Mouse (Mus musculus): ENCODE measurements around the gene Lsm14b. TPM values are rescaled to one million over a fixed set of nuclear protein-coding genes. Genes with fewer than 3 reads are reported as not detected.

The Lsm14b gene
- polyA plus RNA-seq, 1 experiment from 2014 or later = 7.5 TPM

DNA sequence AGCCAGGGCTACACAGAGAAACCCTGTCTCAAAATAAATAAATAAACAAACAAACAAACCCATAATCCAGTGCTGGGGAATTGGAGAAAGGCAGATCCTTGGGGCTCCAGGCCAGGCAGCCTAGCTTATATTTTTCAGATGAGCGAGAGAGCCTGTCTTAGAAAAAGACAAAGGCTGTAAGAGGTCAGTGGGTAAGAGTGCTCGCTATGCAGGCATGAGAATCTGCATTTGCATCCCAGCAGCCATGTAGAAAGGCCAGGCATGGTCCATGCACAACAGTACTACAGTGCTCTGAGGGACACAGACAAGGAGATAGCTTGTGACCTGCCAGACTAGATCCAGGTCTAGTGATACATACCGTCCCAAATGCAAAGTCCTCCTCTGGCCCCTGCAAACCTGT is 42.1 kb upstream of the Lsm14b start:
- Histone ChIP-seq H3K9me3 (ENCODE audit: control insufficient read depth, low read length) (no peaks in the 10 kb centered on the region), H3K9ac (ENCODE audit: low read length) (no peak overlapping the region), H3K36me3 (ENCODE audit: control insufficient read depth, insufficient read depth, low read length) (no peaks in the 10 kb centered on the region), H3K4me2 (ENCODE audit: low read depth, low read length, severe bottlenecking) (no peak overlapping the region), H3K27me3 (ENCODE audit: control insufficient read depth, insufficient read depth, low read length) (no peaks in the 10 kb centered on the region), H3K4me3 (ENCODE audit: low read depth, low read length) (no peak overlapping the region), H3K27ac (ENCODE audit: low read depth, low read length) (no peak overlapping the region), H3K4me1 (replicated peaks; ENCODE audit: control insufficient read depth, insufficient read depth, low read length) (no peaks in the 10 kb centered on the region)
- no peak for ATAC-seq (replicated peaks; ENCODE audit: low FRiP score)
- DNase-seq (ENCODE audit: low spot score) = no peak
- WGBS = 83% methylated on average over 3 of the region's 3 CpGs

DNA sequence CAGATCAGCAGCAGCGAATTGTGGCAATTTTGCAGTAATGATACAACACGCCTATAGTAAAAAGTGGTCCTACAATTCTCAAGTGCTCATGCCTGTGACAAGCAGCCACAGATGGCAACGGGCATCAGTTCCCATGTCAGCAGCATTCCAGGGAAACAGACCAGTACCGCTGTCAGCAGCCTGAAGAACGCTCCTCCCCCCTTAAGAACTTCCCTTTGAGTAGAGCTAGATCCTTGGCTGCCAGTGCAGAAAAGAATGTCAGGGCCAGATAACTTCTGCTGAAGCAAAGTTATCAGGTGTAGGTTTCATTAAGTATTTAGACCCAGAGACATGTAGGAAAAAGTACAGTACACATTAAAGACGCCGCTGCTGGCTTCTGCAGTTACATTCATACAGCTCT is 40.0 kb upstream of the Lsm14b start:
- Histone ChIP-seq H3K9ac (ENCODE audit: low read length) (no peak overlapping the region), H3K4me3 (ENCODE audit: low read depth, low read length) (no peak overlapping the region), H3K27me3 (ENCODE audit: control insufficient read depth, insufficient read depth, low read length) (no peaks in the 10 kb centered on the region), H3K9me3 (ENCODE audit: control insufficient read depth, low read length) (no peaks in the 10 kb centered on the region), H3K27ac (ENCODE audit: low read depth, low read length) (no peak overlapping the region), H3K4me1 (replicated peaks; ENCODE audit: control insufficient read depth, insufficient read depth, low read length) (no peaks in the 10 kb centered on the region), H3K4me2 (ENCODE audit: low read depth, low read length, severe bottlenecking) (no peak overlapping the region), H3K36me3 (ENCODE audit: control insufficient read depth, insufficient read depth, low read length) (no peaks in the 10 kb centered on the region)
- 45% methylated on average over 7 of the region's 7 CpGs for WGBS
- DNase-seq (ENCODE audit: low spot score) (no peak), ATAC-seq (replicated peaks; ENCODE audit: low FRiP score) (no peak)

DNA sequence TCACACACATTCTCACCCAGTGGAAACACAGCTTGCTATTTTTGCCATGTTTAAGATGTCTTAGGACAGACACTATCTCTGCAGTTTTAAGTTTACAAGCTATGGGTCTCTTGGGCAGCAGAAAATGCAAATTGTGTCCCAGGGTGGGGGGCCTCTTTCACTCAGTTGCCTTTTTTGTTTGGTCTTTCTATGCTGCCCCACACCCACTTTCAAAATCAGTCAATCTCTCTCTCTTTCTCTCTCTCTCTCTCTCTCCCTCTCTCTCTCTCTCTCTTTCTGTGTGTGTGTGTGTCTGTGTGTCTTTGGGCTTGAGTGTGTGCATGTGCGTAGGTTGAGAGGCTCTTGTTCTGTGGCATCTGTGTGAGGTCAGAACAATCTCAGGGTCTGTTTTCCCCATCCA is 39.1 kb upstream of the Lsm14b start:
- Histone ChIP-seq H3K9ac (ENCODE audit: low read length) (no peak overlapping the region), H3K27me3 (ENCODE audit: control insufficient read depth, insufficient read depth, low read length) (no peaks in the 10 kb centered on the region), H3K4me1 (replicated peaks; ENCODE audit: control insufficient read depth, insufficient read depth, low read length) (no peaks in the 10 kb centered on the region), H3K9me3 (ENCODE audit: control insufficient read depth, low read length) (no peaks in the 10 kb centered on the region), H3K4me2 (ENCODE audit: low read depth, low read length, severe bottlenecking) (no peak overlapping the region), H3K27ac (ENCODE audit: low read depth, low read length) (no peak overlapping the region), H3K36me3 (ENCODE audit: control insufficient read depth, insufficient read depth, low read length) (no peaks in the 10 kb centered on the region), H3K4me3 (ENCODE audit: low read depth, low read length) (no peak overlapping the region)
- ATAC-seq (replicated peaks; ENCODE audit: low FRiP score) (no peak), DNase-seq (ENCODE audit: low spot score) (no peak)
- 75% methylated on average over 1 of the region's 1 CpGs for WGBS

DNA sequence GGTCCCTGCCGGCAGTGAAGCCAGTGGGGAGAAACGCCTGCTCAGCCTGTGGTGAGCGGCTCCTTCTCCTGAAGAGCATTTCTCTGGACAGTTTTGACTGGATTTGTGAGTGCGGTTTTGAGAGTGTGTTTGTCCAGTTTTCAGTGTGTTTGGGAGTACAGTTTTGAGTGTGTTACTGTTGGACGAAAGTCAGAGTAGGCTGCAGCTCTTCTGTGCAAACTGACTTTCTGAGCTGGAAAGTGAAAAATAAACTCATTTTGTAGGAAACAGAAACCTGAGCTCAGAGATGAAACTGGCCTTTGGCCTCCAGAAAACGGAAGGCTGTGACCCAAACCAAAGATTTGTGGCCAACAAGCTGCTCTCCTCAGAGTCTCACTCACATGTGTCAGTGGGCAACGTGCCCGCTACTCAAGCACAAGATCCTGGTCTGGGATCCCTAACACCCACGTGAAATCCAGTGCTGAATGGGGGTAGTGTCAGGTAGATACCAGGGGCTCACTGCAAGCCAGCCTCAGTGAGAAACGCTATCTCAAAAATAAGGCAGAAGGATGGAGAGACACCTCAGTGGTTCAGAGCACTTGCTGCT is 38.3 kb upstream of the Lsm14b start:
- Histone ChIP-seq H3K4me1 (replicated peaks; ENCODE audit: control insufficient read depth, insufficient read depth, low read length) (no peaks in the 10 kb centered on the region), H3K27me3 (ENCODE audit: control insufficient read depth, insufficient read depth, low read length) (no peaks in the 10 kb centered on the region)
- 77% methylated on average over 10 of the region's 10 CpGs for WGBS

DNA sequence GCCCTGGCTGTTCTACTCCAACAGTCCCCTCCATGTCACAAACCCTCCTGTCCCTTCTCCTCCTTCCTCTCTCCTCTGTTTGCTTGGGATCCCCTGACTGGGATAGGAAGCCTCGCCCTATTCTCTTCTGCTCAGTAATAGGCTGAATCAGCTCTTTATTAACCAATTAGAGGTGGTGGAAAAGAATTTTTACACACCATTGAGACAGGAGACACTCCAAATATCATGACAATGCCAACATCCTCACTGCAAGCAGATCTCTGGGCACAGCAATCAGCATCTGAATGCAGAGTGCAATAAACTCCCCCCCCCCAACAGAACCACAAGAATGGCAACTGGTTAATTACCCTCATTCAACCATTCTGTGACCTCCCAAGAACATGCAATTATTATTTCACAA is 35.7 kb upstream of the Lsm14b start:
- Histone ChIP-seq H3K4me2 (ENCODE audit: low read depth, low read length, severe bottlenecking) (no peak overlapping the region), H3K27ac (ENCODE audit: low read depth, low read length) (no peak overlapping the region), H3K4me3 (ENCODE audit: low read depth, low read length) (no peak overlapping the region), H3K9me3 (ENCODE audit: control insufficient read depth, low read length) (no peaks in the 10 kb centered on the region), H3K4me1 (replicated peaks; ENCODE audit: control insufficient read depth, insufficient read depth, low read length) (no peaks in the 10 kb centered on the region), H3K27me3 (ENCODE audit: control insufficient read depth, insufficient read depth, low read length) (no peaks in the 10 kb centered on the region), H3K36me3 (ENCODE audit: control insufficient read depth, insufficient read depth, low read length) (no peaks in the 10 kb centered on the region), H3K9ac (ENCODE audit: low read length) (no peak overlapping the region)
- WGBS = 54% methylated on average over 1 of the region's 1 CpGs
- ATAC-seq (replicated peaks; ENCODE audit: low FRiP score) = no peak
- no peak for DNase-seq (ENCODE audit: low spot score)

More for the DNA sequence above, 38.3 kb upstream of the Lsm14b start:
- no peak overlapping the region for H3K27ac ChIP-seq (ENCODE audit: low read depth, low read length)
- H3K9me3 ChIP-seq (ENCODE audit: control insufficient read depth, low read length) = no peaks in the 10 kb centered on the region
- H3K36me3 ChIP-seq (ENCODE audit: control insufficient read depth, insufficient read depth, low read length) = no peaks in the 10 kb centered on the region
- no peak overlapping the region for H3K4me3 ChIP-seq (ENCODE audit: low read depth, low read length)
- no peak overlapping the region for H3K4me2 ChIP-seq (ENCODE audit: low read depth, low read length, severe bottlenecking)
- no peak overlapping the region for H3K9ac ChIP-seq (ENCODE audit: low read length)
- DNase-seq (ENCODE audit: low spot score) (peak; percentile 23), ATAC-seq (replicated peaks; ENCODE audit: low FRiP score) (no peak)

DNA sequence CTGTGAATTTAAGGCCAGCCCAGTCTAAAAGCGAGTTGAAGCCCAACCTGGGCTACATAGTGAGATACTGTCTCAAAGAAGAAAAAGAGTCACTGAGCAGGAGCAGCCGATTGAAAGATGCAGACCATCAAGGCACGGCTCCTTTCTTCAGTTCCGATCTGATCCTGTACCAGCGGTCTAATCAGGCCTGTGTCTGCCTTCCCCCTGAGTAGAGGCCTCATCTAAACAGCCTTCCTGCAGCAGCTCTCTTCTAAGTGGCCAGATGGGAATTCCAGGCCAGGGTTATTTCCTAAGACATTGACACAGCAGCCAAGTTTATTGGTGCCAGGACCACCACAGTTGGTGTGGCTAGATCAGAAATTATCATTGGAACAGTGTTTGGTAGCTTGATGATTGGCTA is 31.7 kb upstream of the Lsm14b start:
- Histone ChIP-seq H3K4me3 (ENCODE audit: low read depth, low read length) (no peak overlapping the region), H3K9ac (ENCODE audit: low read length) (no peak overlapping the region), H3K36me3 (ENCODE audit: control insufficient read depth, insufficient read depth, low read length) (no peaks in the 10 kb centered on the region), H3K4me1 (replicated peaks; ENCODE audit: control insufficient read depth, insufficient read depth, low read length) (no peaks in the 10 kb centered on the region), H3K27ac (ENCODE audit: low read depth, low read length) (no peak overlapping the region), H3K27me3 (ENCODE audit: control insufficient read depth, insufficient read depth, low read length) (no peaks in the 10 kb centered on the region), H3K4me2 (ENCODE audit: low read depth, low read length, severe bottlenecking) (no peak overlapping the region), H3K9me3 (ENCODE audit: control insufficient read depth, low read length) (no peaks in the 10 kb centered on the region)
- DNase-seq (ENCODE audit: low spot score) = peak; percentile 24
- no peak for ATAC-seq (replicated peaks; ENCODE audit: low FRiP score)
- 90% methylated on average over 5 of the region's 5 CpGs for WGBS

DNA sequence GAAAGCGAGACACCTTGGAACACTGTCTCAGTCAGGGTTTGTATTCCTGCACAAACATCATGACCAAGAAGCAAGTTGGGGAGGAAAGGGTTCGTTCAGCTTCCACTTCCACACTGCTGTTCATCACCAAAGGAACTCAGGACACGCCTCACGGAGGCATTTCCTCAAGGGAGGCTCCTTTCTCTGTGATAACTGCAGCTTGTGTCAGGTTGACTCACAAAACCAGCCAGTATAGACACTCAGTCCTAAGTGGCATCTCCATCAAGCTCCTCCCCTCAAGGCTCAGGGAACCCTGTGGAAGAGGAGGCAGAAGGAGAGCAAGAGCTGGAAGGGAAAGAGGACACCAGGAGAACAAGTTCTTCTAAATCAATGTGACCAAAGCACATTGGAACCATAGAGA is 26.4 kb upstream of the Lsm14b start:
- peak; percentile 25 for DNase-seq (ENCODE audit: low spot score)
- no peak for ATAC-seq (replicated peaks; ENCODE audit: low FRiP score)

DNA sequence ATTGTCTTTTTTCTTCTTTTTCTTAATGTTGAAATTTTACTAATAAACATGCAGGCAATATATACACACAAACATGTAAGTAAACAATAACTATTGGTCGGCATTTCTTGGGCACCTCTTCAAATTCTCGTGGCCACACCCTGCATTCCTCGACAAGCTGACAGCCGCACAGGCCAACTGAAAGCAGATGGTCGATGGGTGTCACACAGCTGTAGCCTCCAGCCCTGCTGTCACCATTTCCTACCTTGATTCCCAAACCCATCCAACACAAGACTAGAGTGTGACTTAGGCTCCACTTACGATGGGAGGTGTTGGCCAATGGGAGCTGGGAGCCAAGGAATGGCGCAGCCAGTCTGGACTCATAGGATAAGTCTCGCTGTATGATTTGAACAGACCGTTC is 23.2 kb upstream of the Lsm14b start:
- no peak overlapping the region for H3K27ac ChIP-seq (ENCODE audit: low read depth, low read length)

More for the DNA sequence above, 26.4 kb upstream of the Lsm14b start:
- Histone ChIP-seq H3K36me3 (ENCODE audit: control insufficient read depth, insufficient read depth, low read length) (no peaks in the 10 kb centered on the region), H3K27me3 (ENCODE audit: control insufficient read depth, insufficient read depth, low read length) (no peaks in the 10 kb centered on the region), H3K9ac (ENCODE audit: low read length) (no peak overlapping the region), H3K4me1 (replicated peaks; ENCODE audit: control insufficient read depth, insufficient read depth, low read length) (no peaks in the 10 kb centered on the region), H3K4me3 (ENCODE audit: low read depth, low read length) (no peak overlapping the region), H3K4me2 (ENCODE audit: low read depth, low read length, severe bottlenecking) (no peak overlapping the region), H3K9me3 (ENCODE audit: control insufficient read depth, low read length) (no peaks in the 10 kb centered on the region), H3K27ac (ENCODE audit: low read depth, low read length) (no peak overlapping the region)
- 79% methylated on average over 4 of the region's 4 CpGs for WGBS

DNA sequence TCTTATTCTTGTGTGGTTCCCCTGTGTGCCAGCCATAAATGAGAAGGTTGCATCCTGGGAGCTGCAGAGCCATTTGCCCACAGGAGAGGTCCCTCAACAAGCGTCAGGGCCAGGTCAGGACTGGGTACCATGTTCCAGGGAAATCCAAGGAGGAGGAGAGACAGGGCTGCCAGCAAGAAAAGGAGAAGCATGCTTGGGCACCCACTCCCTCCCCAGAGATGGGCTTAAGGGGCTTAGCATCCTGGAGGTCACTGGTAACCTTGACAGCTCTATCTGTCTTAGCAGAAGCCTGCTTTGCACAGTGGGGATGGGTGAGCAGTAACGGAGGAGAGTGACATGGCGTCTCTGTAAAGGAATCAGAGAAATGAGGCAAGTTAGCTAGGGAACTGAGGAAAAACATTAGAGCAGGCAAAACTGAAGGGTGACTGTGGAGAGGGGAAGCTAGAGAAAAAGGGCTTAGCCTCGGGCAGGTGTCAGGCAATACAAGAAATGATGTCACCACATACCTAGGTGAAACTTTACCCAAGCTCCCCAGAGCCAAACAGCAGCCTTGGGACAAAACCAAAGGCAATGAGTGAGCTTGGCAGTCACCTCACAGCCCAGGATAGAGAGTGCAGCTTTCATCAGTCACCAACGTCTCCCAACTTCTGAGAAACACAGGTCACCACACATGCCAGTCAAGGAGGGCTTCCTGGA is 19.0 kb upstream of the Lsm14b start:
- no peaks in the 10 kb centered on the region for H3K4me1 ChIP-seq (replicated peaks; ENCODE audit: control insufficient read depth, insufficient read depth, low read length)
- ATAC-seq (replicated peaks; ENCODE audit: low FRiP score) (no peak), DNase-seq (ENCODE audit: low spot score) (peak; percentile 20)
- no peak overlapping the region for H3K4me3 ChIP-seq (ENCODE audit: low read depth, low read length)
- no peak overlapping the region for H3K9ac ChIP-seq (ENCODE audit: low read length)
- no peaks in the 10 kb centered on the region for H3K36me3 ChIP-seq (ENCODE audit: control insufficient read depth, insufficient read depth, low read length)
- no peak overlapping the region for H3K27ac ChIP-seq (ENCODE audit: low read depth, low read length)
- no peaks in the 10 kb centered on the region for H3K9me3 ChIP-seq (ENCODE audit: control insufficient read depth, low read length)
- H3K4me2 ChIP-seq (ENCODE audit: low read depth, low read length, severe bottlenecking) = no peak overlapping the region
- no peaks in the 10 kb centered on the region for H3K27me3 ChIP-seq (ENCODE audit: control insufficient read depth, insufficient read depth, low read length)
- WGBS = 69% methylated on average over 5 of the region's 5 CpGs

More for the DNA sequence above, 23.2 kb upstream of the Lsm14b start:
- Histone ChIP-seq H3K36me3 (ENCODE audit: control insufficient read depth, insufficient read depth, low read length) (no peaks in the 10 kb centered on the region), H3K4me1 (replicated peaks; ENCODE audit: control insufficient read depth, insufficient read depth, low read length) (no peaks in the 10 kb centered on the region), H3K9ac (ENCODE audit: low read length) (no peak overlapping the region), H3K9me3 (ENCODE audit: control insufficient read depth, low read length) (no peaks in the 10 kb centered on the region), H3K4me2 (ENCODE audit: low read depth, low read length, severe bottlenecking) (no peak overlapping the region), H3K4me3 (ENCODE audit: low read depth, low read length) (no peak overlapping the region), H3K27me3 (ENCODE audit: control insufficient read depth, insufficient read depth, low read length) (no peaks in the 10 kb centered on the region)
- WGBS = 92% methylated on average over 9 of the region's 9 CpGs
- ATAC-seq (replicated peaks; ENCODE audit: low FRiP score) = no peak
- peak; percentile 41 for DNase-seq (ENCODE audit: low spot score)
